Mouse (Mus musculus): ENCODE data around the gene Plcl2. TPM values are rescaled to one million over a fixed set of nuclear protein-coding genes. Genes with fewer than 3 reads are reported as not detected.
A peak's percentile ranks its signal among the peaks of the same experiment; 100 is the strongest.

Plcl2 gene
- polyA plus RNA-seq, 1 experiment from 2014 or later, result 1.0 TPM

GRCm38 (mm10) chr17:50657321-50657720, 148.1 kb downstream of the Plcl2 start:
- no peak for ATAC-seq

GRCm38 (mm10) chr17:50658901-50659300, 149.7 kb downstream of the Plcl2 start:
- Histone ChIP-seq H3K9ac (replicated peaks; ENCODE audit: low read depth) (no peak overlapping the region), H3K4me2 (replicated peaks; ENCODE audit: low read depth, low read length) (no peak overlapping the region), H3K4me3 (ENCODE audit: low read depth, low read length) (no peak overlapping the region), H3K27me3 (replicated peaks; ENCODE audit: insufficient read depth, low read length) (no peaks in the 10 kb centered on the region), H3K36me3 (ENCODE audit: insufficient read depth, low read length) (no peaks in the 10 kb centered on the region), H3K27ac (ENCODE audit: low read length) (no peak overlapping the region), H3K4me1 (ENCODE audit: insufficient read depth, low read depth, low read length) (no peaks in the 10 kb centered on the region), H3K9me3 (ENCODE audit: low read length) (no peaks in the 10 kb centered on the region)
- 93% methylated on average over 8 of the region's 8 CpGs for WGBS
- DNase-seq (ENCODE audit: low spot score) (no peak), ATAC-seq (no peak)
- TF ChIP-seq CTCF (IDR thresholded peaks at IDR 0.05) (no peak), EP300 (IDR thresholded peaks at IDR 0.05) (no peak)

More at GRCm38 (mm10) chr17:50657321-50657720, 148.1 kb downstream of the Plcl2 start:
- H3K27ac ChIP-seq (ENCODE audit: low read length), result no peak overlapping the region
- H3K4me3 ChIP-seq (ENCODE audit: low read depth, low read length), result no peak overlapping the region
- TF ChIP-seq CTCF (IDR thresholded peaks at IDR 0.05) (no peak), EP300 (IDR thresholded peaks at IDR 0.05) (no peak)
- no peak for DNase-seq (ENCODE audit: low spot score)
- no peak overlapping the region for H3K9ac ChIP-seq (replicated peaks; ENCODE audit: low read depth)
- no peaks in the 10 kb centered on the region for H3K4me1 ChIP-seq (ENCODE audit: insufficient read depth, low read depth, low read length)
- H3K9me3 ChIP-seq (ENCODE audit: low read length), result no peaks in the 10 kb centered on the region
- H3K4me2 ChIP-seq (replicated peaks; ENCODE audit: low read depth, low read length), result no peak overlapping the region
- H3K27me3 ChIP-seq (replicated peaks; ENCODE audit: insufficient read depth, low read length), result no peaks in the 10 kb centered on the region
- H3K36me3 ChIP-seq (ENCODE audit: insufficient read depth, low read length), result no peaks in the 10 kb centered on the region

GRCm38 (mm10) chr17:50667596-50667995, 158.4 kb downstream of the Plcl2 start:
- WGBS, result 87% methylated on average over 9 of the region's 9 CpGs
- Histone ChIP-seq H3K9me3 (ENCODE audit: low read length) (no peaks in the 10 kb centered on the region), H3K36me3 (ENCODE audit: insufficient read depth, low read length) (no peaks in the 10 kb centered on the region), H3K4me3 (ENCODE audit: low read depth, low read length) (no peak overlapping the region), H3K9ac (replicated peaks; ENCODE audit: low read depth) (no peak overlapping the region), H3K27ac (ENCODE audit: low read length) (no peak overlapping the region), H3K4me2 (replicated peaks; ENCODE audit: low read depth, low read length) (no peak overlapping the region), H3K27me3 (replicated peaks; ENCODE audit: insufficient read depth, low read length) (no peaks in the 10 kb centered on the region), H3K4me1 (ENCODE audit: insufficient read depth, low read depth, low read length) (no peaks in the 10 kb centered on the region)
- no peak for TF ChIP-seq CTCF (IDR thresholded peaks at IDR 0.05)
- TF ChIP-seq EP300 (IDR thresholded peaks at IDR 0.05), result no peak
- no peak for ATAC-seq
- DNase-seq (ENCODE audit: low spot score), result no peak

GRCm38 (mm10) chr17:50668681-50669208, 159.5 kb downstream of the Plcl2 start:
- H3K9ac ChIP-seq (replicated peaks; ENCODE audit: low read depth), result no peak overlapping the region
- H3K27ac ChIP-seq (ENCODE audit: low read length), result no peak overlapping the region
- ATAC-seq (no peak), DNase-seq (ENCODE audit: low spot score) (no peak)
- TF ChIP-seq EP300 (IDR thresholded peaks at IDR 0.05), result no peak
- TF ChIP-seq CTCF (IDR thresholded peaks at IDR 0.05), result no peak
- H3K4me3 ChIP-seq (ENCODE audit: low read depth, low read length), result no peak overlapping the region
- H3K4me1 ChIP-seq (ENCODE audit: insufficient read depth, low read depth, low read length), result no peaks in the 10 kb centered on the region
- no peak overlapping the region for H3K4me2 ChIP-seq (replicated peaks; ENCODE audit: low read depth, low read length)
- WGBS, result 90% methylated on average over 4 of the region's 4 CpGs
- H3K36me3 ChIP-seq (ENCODE audit: insufficient read depth, low read length), result no peaks in the 10 kb centered on the region
- no peaks in the 10 kb centered on the region for H3K9me3 ChIP-seq (ENCODE audit: low read length)
- no peaks in the 10 kb centered on the region for H3K27me3 ChIP-seq (replicated peaks; ENCODE audit: insufficient read depth, low read length)

- Histone ChIP-seq H3K4me1 (ENCODE audit: insufficient read depth, low read depth, low read length) (no peaks in the 10 kb centered on the region), H3K27ac (ENCODE audit: low read length) (no peak overlapping the region)
Observed at GRCm38 (mm10) chr17:50671416-50671815, 162.2 kb downstream of the Plcl2 start.

GRCm38 (mm10) chr17:50674580-50674979, 165.4 kb downstream of the Plcl2 start:
- 73% methylated on average over 7 of the region's 7 CpGs for WGBS
- H3K9me3 ChIP-seq (ENCODE audit: low read length), result no peaks in the 10 kb centered on the region
- H3K4me3 ChIP-seq (ENCODE audit: low read depth, low read length), result no peak overlapping the region
- H3K9ac ChIP-seq (replicated peaks; ENCODE audit: low read depth), result no peak overlapping the region
- ATAC-seq, result no peak
- peak overlapping the region; percentile 21; the same call in 1 of the 2 replicates for H3K27ac ChIP-seq (ENCODE audit: low read length)
- TF ChIP-seq CTCF (IDR thresholded peaks at IDR 0.05) (no peak), EP300 (IDR thresholded peaks at IDR 0.05) (no peak)
- H3K4me1 ChIP-seq (ENCODE audit: insufficient read depth, low read depth, low read length), result no peaks in the 10 kb centered on the region
- no peaks in the 10 kb centered on the region for H3K27me3 ChIP-seq (replicated peaks; ENCODE audit: insufficient read depth, low read length)
- DNase-seq (ENCODE audit: low spot score), result no peak
- no peak overlapping the region for H3K4me2 ChIP-seq (replicated peaks; ENCODE audit: low read depth, low read length)
- no peaks in the 10 kb centered on the region for H3K36me3 ChIP-seq (ENCODE audit: insufficient read depth, low read length)

More at GRCm38 (mm10) chr17:50671416-50671815, 162.2 kb downstream of the Plcl2 start:
- Histone ChIP-seq H3K9ac (replicated peaks; ENCODE audit: low read depth) (no peak overlapping the region), H3K4me3 (ENCODE audit: low read depth, low read length) (no peak overlapping the region), H3K9me3 (ENCODE audit: low read length) (no peaks in the 10 kb centered on the region), H3K27me3 (replicated peaks; ENCODE audit: insufficient read depth, low read length) (no peaks in the 10 kb centered on the region), H3K4me2 (replicated peaks; ENCODE audit: low read depth, low read length) (no peak overlapping the region), H3K36me3 (ENCODE audit: insufficient read depth, low read length) (no peaks in the 10 kb centered on the region)
- no peak for TF ChIP-seq EP300 (IDR thresholded peaks at IDR 0.05)
- no peak for TF ChIP-seq CTCF (IDR thresholded peaks at IDR 0.05)
- no peak for ATAC-seq
- 58% methylated on average over 5 of the region's 5 CpGs for WGBS
- no peak for DNase-seq (ENCODE audit: low spot score)

- ATAC-seq (peak; percentile 76), DNase-seq (ENCODE audit: low spot score) (peak; percentile 80)
- WGBS, result 57% methylated on average over 11 of the region's 11 CpGs
- Histone ChIP-seq H3K36me3 (ENCODE audit: insufficient read depth, low read length) (no peaks in the 10 kb centered on the region), H3K4me3 (ENCODE audit: low read depth, low read length) (no peak overlapping the region), H3K4me1 (ENCODE audit: insufficient read depth, low read depth, low read length) (no peaks in the 10 kb centered on the region), H3K27ac (ENCODE audit: low read length) (0 out of 2 replicates have a peak overlapping the region, but pooled peaks have one; percentile 21), H3K4me2 (replicated peaks; ENCODE audit: low read depth, low read length) (no peak overlapping the region), H3K9me3 (ENCODE audit: low read length) (no peaks in the 10 kb centered on the region), H3K27me3 (replicated peaks; ENCODE audit: insufficient read depth, low read length) (no peaks in the 10 kb centered on the region), H3K9ac (replicated peaks; ENCODE audit: low read depth) (no peak overlapping the region)
- TF ChIP-seq CTCF (IDR thresholded peaks at IDR 0.05), result no peak
- TF ChIP-seq EP300 (IDR thresholded peaks at IDR 0.05), result no peak
Observed at GRCm38 (mm10) chr17:50675231-50675630, 166.0 kb downstream of the Plcl2 start.
